Mouse (Mus musculus): ENCODE measurements around the gene Zranb2.

- peak; percentile 87 to 92 for TF ChIP-seq POLR2A (IDR thresholded peaks at IDR 0.05; ENCODE audit: control insufficient read depth in 1 of 2, insufficient read depth in 1 of 2, low read depth in 1 of 2, low read length in 2 of 2, poor library complexity in 1 of 2)
- TF ChIP-seq CHD2 (IDR thresholded peaks at IDR 0.05; ENCODE audit: low read length) = no peak
- TF ChIP-seq NRF1 (IDR thresholded peaks at IDR 0.05; ENCODE audit: insufficient read depth, low read depth, low read length, poor library complexity, severe bottlenecking) = peak; percentile 66
- peak; percentile 92 for TF ChIP-seq HCFC1 (IDR thresholded peaks at IDR 0.05; ENCODE audit: low read depth, low read length)
- TF ChIP-seq MAX (IDR thresholded peaks at IDR 0.05; ENCODE audit: low read length) = peak; percentile 99
- TF ChIP-seq JUND (IDR thresholded peaks at IDR 0.05; ENCODE audit: low read depth, low read length) = no peak
- peak; percentile 43 for TF ChIP-seq MXI1 (IDR thresholded peaks at IDR 0.05; ENCODE audit: low read depth, low read length)
Observed at GRCm38 (mm10) chr3:157533964-157534785, at the start of gene Zranb2.
